Mouse (Mus musculus): ENCODE results near the gene Prkce.

- TF ChIP-seq CTCF (IDR thresholded peaks at IDR 0.05; ENCODE audit: insufficient read depth, low read depth, low read length) (no peak), POLR2A (IDR thresholded peaks at IDR 0.05; ENCODE audit: insufficient read depth, low read depth, low read length) (no peak)
Observed at GRCm38 (mm10) chr17:86166051-86166566, 1.5 kb upstream of the Prkce start.
